24 mouse cellular contexts compared by ENCODE assay signal in the genomic region with DNA sequence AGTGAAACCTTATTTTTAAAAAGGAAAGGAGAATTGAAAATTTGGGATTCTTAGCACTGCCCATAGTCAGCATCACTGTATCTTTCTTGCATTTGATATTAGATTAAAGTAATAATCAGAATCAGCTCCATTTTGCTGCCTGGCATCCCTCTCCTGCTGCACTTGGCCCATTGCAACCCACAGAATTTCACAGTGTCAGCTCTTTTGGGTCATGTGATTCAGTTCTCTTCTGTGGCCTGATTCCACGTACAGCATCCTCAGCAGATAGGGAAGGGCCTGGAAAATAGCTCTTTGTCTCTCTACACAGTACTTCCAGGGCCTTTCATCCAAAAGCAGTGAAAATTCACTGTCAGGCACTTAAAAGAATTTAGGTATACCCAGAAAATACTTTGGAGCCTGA. TPM values are rescaled to one million over a fixed set of nuclear protein-coding genes. Genes with fewer than 3 reads are reported as not detected.
"Had no signal": no experiment of that assay in that cellular context is flagged by ENCODE, and none has a peak within 500 bp of the region (broad histone marks: within the 10 kb centered on the region; RNA-seq: fewer than 3 reads in every experiment).

No protein-coding gene starts in this region.

- ATAC-seq: liver, postnatal 0 days; lung, postnatal 0 days; midbrain, embryonic 16.5 days had no signal

- H3K4me3 ChIP-seq: lung, embryonic 15.5 days; midbrain, embryonic 10.5 days; midbrain, embryonic 12.5 days; myocyte; neural tube, embryonic 13.5 days; neural tube, embryonic 15.5 days had no signal

- H3K9me3 ChIP-seq: lung, embryonic 15.5 days; midbrain, embryonic 10.5 days; midbrain, embryonic 12.5 days; neural tube, embryonic 13.5 days; neural tube, embryonic 15.5 days had no signal

- H3K36me3 ChIP-seq: lung, embryonic 15.5 days; midbrain, embryonic 10.5 days; midbrain, embryonic 12.5 days; neural tube, embryonic 13.5 days; neural tube, embryonic 15.5 days had no signal

- H3K4me1 ChIP-seq: lung, embryonic 15.5 days; midbrain, embryonic 10.5 days; midbrain, embryonic 12.5 days; neural tube, embryonic 13.5 days; neural tube, embryonic 15.5 days had no signal

- H3K9ac ChIP-seq: liver, postnatal 0 days; lung, embryonic 15.5 days; midbrain, embryonic 12.5 days; neural tube, embryonic 13.5 days; neural tube, embryonic 15.5 days had no signal

- H3K27ac ChIP-seq: lung, embryonic 15.5 days; midbrain, embryonic 10.5 days; midbrain, embryonic 12.5 days; neural tube, embryonic 13.5 days; neural tube, embryonic 15.5 days had no signal

- H3K4me2 ChIP-seq: lung, embryonic 15.5 days; midbrain, embryonic 12.5 days; neural tube, embryonic 13.5 days; neural tube, embryonic 15.5 days had no signal

- H3K27me3 ChIP-seq: lung, embryonic 15.5 days; midbrain, embryonic 12.5 days; neural tube, embryonic 13.5 days; neural tube, embryonic 15.5 days had no signal

- DNase-seq: liver, postnatal 0 days; lung, adult 2 months; lung, postnatal 14 days; lung, postnatal 36 days; midbrain, embryonic 14.5 days; retina, postnatal 1 day; right cerebral cortex, adult 18-20 months; right cerebral cortex, postnatal 25 days; right cerebral cortex, postnatal 4 days; spleen, adult 18-20 months; thymus, adult 2 months; thymus, postnatal 25 days; thymus, postnatal 4 days had no signal

RNA-seq across cellular contexts. Expression of a gene that starts 57.7 kb away (rescaled TPM):
- total RNA-seq: megakaryocyte, adult 5-6 weeks; megakaryocyte-erythroid progenitor cell, adult 5-6 weeks had no signal
- polyA plus RNA-seq: midbrain, embryonic 10.5 days; midbrain, embryonic 12.5 days; midbrain, embryonic 14.5 days; midbrain, embryonic 16.5 days; myocyte; neural tube, embryonic 11.5 days; neural tube, embryonic 15.5 days had no signal
